Mouse (Mus musculus) MEL (cell line): ENCODE results near the gene Hmbs. TPM values are rescaled to one million over a fixed set of nuclear protein-coding genes. Genes with fewer than 3 reads are reported as not detected.

Experiments
- DNase-seq: peaks from one replicate; pipeline ENCODE4 v3.0.0; 2011; ENCODE audit warnings: low read depth, low spot score
- H3K27ac ChIP-seq: 2 replicates; pipeline ENCODE4 v1.5.1; 2012; ENCODE audit warnings: low read depth, mild to moderate bottlenecking, control low read depth, low read length, moderate library complexity; ENCODE audit not compliant: control insufficient read depth
- H3K27me3 ChIP-seq, 2 experiments: fragments of 150-350 bp in 1 of 2; sonication (generic) in 1 of 2; 2 replicates each; pipeline ENCODE4 v1.6.1; 2012; ENCODE audit warnings: low read length in 2 of 2, mild to moderate bottlenecking in 2 of 2, improper control_type of control experiment in 1 of 2, moderate library complexity in 1 of 2; ENCODE audit not compliant: insufficient read depth in 2 of 2, control insufficient read depth in 1 of 2
- H3K36me3 ChIP-seq, 2 experiments: 2 replicates each; pipeline ENCODE4 v1.6.1; 2012 to 2014; ENCODE audit warnings: low read length in 2 of 2, improper control_type of control experiment in 1 of 2, inconsistent platforms in 1 of 2, mild to moderate bottlenecking in 1 of 2; ENCODE audit not compliant: insufficient read depth in 2 of 2, control insufficient read depth in 1 of 2
- H3K4me1 ChIP-seq, 2 experiments: fragments of 150-350 bp in 1 of 2; sonication (generic) in 1 of 2; 2 replicates each; pipeline ENCODE4 v1.6.1; 2012; ENCODE audit warnings: low read length in 2 of 2, improper control_type of control experiment in 1 of 2, mild to moderate bottlenecking in 1 of 2; ENCODE audit not compliant: insufficient read depth in 2 of 2, control insufficient read depth in 1 of 2
- H3K4me3 ChIP-seq, 2 experiments: fragments of 150-350 bp in 1 of 2; sonication (generic) in 1 of 2; 2 replicates each; pipeline ENCODE4 v1.5.1; 2012; ENCODE audit warnings: low read depth in 2 of 2, low read length in 2 of 2, mild to moderate bottlenecking in 2 of 2, moderate library complexity in 2 of 2, control low read depth in 1 of 2, improper control_type of control experiment in 1 of 2; ENCODE audit not compliant: control insufficient read depth in 1 of 2, insufficient read depth in 1 of 2
- H3K79me2 ChIP-seq: 2 replicates; pipeline ENCODE4 v1.6.1; 2012; ENCODE audit warnings: mild to moderate bottlenecking, low read length, moderate library complexity; ENCODE audit not compliant: control insufficient read depth, poor library complexity, insufficient read depth
- H3K9ac ChIP-seq: 2 replicates; pipeline ENCODE4 v1.6.1; 2012; ENCODE audit warnings: low read depth, mild to moderate bottlenecking, control low read depth, low read length, moderate library complexity; ENCODE audit not compliant: control insufficient read depth, poor library complexity, severe bottlenecking
- H3K9me3 ChIP-seq: fragments of 150-350 bp; sonication (generic); replicated peaks from 2 replicates; pipeline ENCODE4 v1.6.1; 2012; ENCODE audit warnings: mild to moderate bottlenecking, low read length, improper control_type of control experiment, moderate library complexity; ENCODE audit not compliant: insufficient read depth
- BHLHE40 ChIP-seq: IDR thresholded peaks from 2 replicates; pipeline ENCODE4 v1.6.1; 2012; ENCODE audit warnings: low read depth, mild to moderate bottlenecking, inconsistent platforms, low read length, improper control_type of control experiment, borderline replicate concordance
- CHD1 ChIP-seq: IDR thresholded peaks from 2 replicates; pipeline ENCODE4 v1.6.1; 2012; ENCODE audit warnings: low read depth, mild to moderate bottlenecking, inconsistent platforms, low read length, improper control_type of control experiment
- CHD2 ChIP-seq: IDR thresholded peaks from 2 replicates; pipeline ENCODE4 v1.6.1; 2011; ENCODE audit warnings: low read length, improper control_type of control experiment
- CTCF ChIP-seq, 3 experiments: IDR thresholded peaks in 2 of 3; conservative IDR thresholded peaks in 1 of 3; 2 replicates each; pipeline ENCODE4 v1.5.1; 2011 to 2012; ENCODE audit warnings: low read length in 3 of 3, low read depth in 2 of 3, mild to moderate bottlenecking in 2 of 3, improper control_type of control experiment in 1 of 3, inconsistent platforms in 1 of 3, mixed read lengths in 1 of 3, moderate library complexity in 1 of 3; ENCODE audit not compliant: control insufficient read depth in 1 of 3, insufficient read depth in 1 of 3, poor library complexity in 1 of 3, severe bottlenecking in 1 of 3
- E2F4 ChIP-seq: IDR thresholded peaks from 2 replicates; pipeline ENCODE4 v1.6.1; 2011; ENCODE audit warnings: low read depth, low read length, improper control_type of control experiment, borderline replicate concordance
- EP300 ChIP-seq, 2 experiments: IDR thresholded peaks; 2 replicates each; pipeline ENCODE4 v1.6.1; 2011; ENCODE audit warnings: improper control_type of control experiment in 2 of 2, low read length in 2 of 2, low read depth in 1 of 2, mild to moderate bottlenecking in 1 of 2
- MAFK ChIP-seq: IDR thresholded peaks from 2 replicates; pipeline ENCODE4 v1.6.1; 2011; ENCODE audit warnings: low read depth, mild to moderate bottlenecking, low read length, improper control_type of control experiment, borderline replicate concordance
- MAX ChIP-seq: IDR thresholded peaks from 2 replicates; pipeline ENCODE4 v1.6.1; 2011; ENCODE audit warnings: low read length, improper control_type of control experiment
- MEF2A ChIP-seq: IDR thresholded peaks from 2 replicates; pipeline ENCODE4 v1.6.1; 2014; ENCODE audit warnings: low read depth, mild to moderate bottlenecking, inconsistent platforms, low read length, improper control_type of control experiment; ENCODE audit not compliant: poor library complexity, insufficient replicate concordance, severe bottlenecking; ENCODE audit errors: extremely low read depth
- NELFE ChIP-seq: IDR thresholded peaks from 2 replicates; pipeline ENCODE4 v1.6.1; 2011; ENCODE audit warnings: low read depth, low read length, improper control_type of control experiment
- NRF1 ChIP-seq: IDR thresholded peaks from 2 replicates; pipeline ENCODE4 v1.6.1; 2014; ENCODE audit warnings: low read depth, mild to moderate bottlenecking, inconsistent platforms, low read length, improper control_type of control experiment, moderate library complexity; ENCODE audit not compliant: poor library complexity, insufficient read depth, severe bottlenecking
- POLR2AphosphoS2 ChIP-seq: IDR thresholded peaks from 2 replicates; pipeline ENCODE4 v1.6.1; 2011; ENCODE audit warnings: low read length, improper control_type of control experiment
- RAD21 ChIP-seq: IDR thresholded peaks from 2 replicates; pipeline ENCODE4 v1.6.1; 2011; ENCODE audit warnings: mild to moderate bottlenecking, low read depth, low read length, improper control_type of control experiment
- SIN3A ChIP-seq: IDR thresholded peaks from 2 replicates; pipeline ENCODE4 v1.6.1; 2012; ENCODE audit warnings: low read length, improper control_type of control experiment, inconsistent platforms
- TCF12 ChIP-seq: IDR thresholded peaks from 2 replicates; pipeline ENCODE4 v1.6.1; 2014; ENCODE audit warnings: low read depth, mild to moderate bottlenecking, inconsistent platforms, low read length, improper control_type of control experiment, moderate library complexity
- UBTF ChIP-seq: IDR thresholded peaks from 2 replicates; pipeline ENCODE4 v1.6.1; 2012; ENCODE audit warnings: low read depth, mild to moderate bottlenecking, inconsistent platforms, low read length, improper control_type of control experiment, moderate library complexity, borderline replicate concordance; ENCODE audit not compliant: insufficient read depth
- USF2 ChIP-seq, 2 experiments: IDR thresholded peaks; 2 replicates each; pipeline ENCODE4 v1.6.1; 2011 to 2012; ENCODE audit warnings: improper control_type of control experiment in 2 of 2, low read length in 2 of 2, borderline replicate concordance in 1 of 2, inconsistent platforms in 1 of 2, low read depth in 1 of 2, mild to moderate bottlenecking in 1 of 2; ENCODE audit not compliant: insufficient read depth in 1 of 2
- ZC3H11A ChIP-seq: IDR thresholded peaks from 2 replicates; pipeline ENCODE4 v1.6.1; 2012; ENCODE audit warnings: low read depth, mild to moderate bottlenecking, inconsistent platforms, low read length, improper control_type of control experiment
- ZKSCAN1 ChIP-seq: IDR thresholded peaks from 2 replicates; pipeline ENCODE4 v1.6.1; 2012; ENCODE audit warnings: low read depth, mild to moderate bottlenecking, inconsistent platforms, low read length, improper control_type of control experiment, moderate library complexity
- polyA plus RNA-seq, 2 experiments: library from polyadenylated mRNA; stranded (reverse) in 1 of 2; unstranded in 1 of 2; fragments of >175 nt in 1 of 2; fragments of >200 nt in 1 of 2; gene quantifications; 2 replicates each; pipeline versions ENCODE4 v1.2.1 to v1.2.4; 2012; ENCODE audit warnings: low replicate concordance in 2 of 2, low read depth in 1 of 2; ENCODE audit not compliant: insufficient read length in 2 of 2, insufficient read depth in 1 of 2, missing spikeins in 1 of 2
- total RNA-seq: library from RNA; depleted of rRNA; stranded (reverse); fragments of 300-350 nt; gene quantifications from 2 replicates; pipeline ENCODE4 v1.2.3, GENCODE M21; 2012

Gene Hmbs
- total and polyA plus RNA-seq, 3 experiments = 138 to 145 TPM; not detected in 1

GRCm38 (mm10) chr9:44334396-44335330, 9.4 kb downstream of the Hmbs start, which contains the start of gene H2afx (continued):
- peak; percentile 33; the same call in 1 of the 2 replicates for TF ChIP-seq MAX
- peak; percentile 87; the same call in 1 of the 2 replicates for TF ChIP-seq SIN3A
- no peak for TF ChIP-seq ZKSCAN1
- TF ChIP-seq E2F4 = peak; percentile 100
- TF ChIP-seq UBTF = peak; percentile 98
- no peak for TF ChIP-seq MEF2A
- peak in 1 of 2 experiments; percentile 71; a peak in 1 of 4 replicates for TF ChIP-seq EP300 (IDR thresholded peaks at IDR 0.05; ENCODE audit: low read depth in 1 of 2, low read length in 2 of 2)
- no peak for TF ChIP-seq RAD21
- TF ChIP-seq ZC3H11A = no peak
- no peak for TF ChIP-seq CHD2
- TF ChIP-seq NELFE = peak; percentile 100
- peak; percentile 62 for TF ChIP-seq TCF12
- TF ChIP-seq CTCF (IDR thresholded peaks at IDR 0.05 in 2 of 3, conservative IDR thresholded peaks at IDR 0.05 in 1 of 3; ENCODE audit: control insufficient read depth in 1 of 3, insufficient read depth in 1 of 3, low read depth in 2 of 3, low read length in 3 of 3, poor library complexity in 1 of 3, severe bottlenecking in 1 of 3) = peak in 1 of 3 experiments; percentile 27; a peak in 1 of 6 replicates
- TF ChIP-seq CHD1 = no peak; the same call in none of the 2 replicates
- peak; percentile 100 for TF ChIP-seq POLR2AphosphoS2
- TF ChIP-seq, all 39 proteins: peak for 17

GRCm38 (mm10) chr9:44332918-44333638, 10.9 kb downstream of the Hmbs start:
- H3K27me3 ChIP-seq = no peaks in the 10 kb centered on the region
- no peaks in the 10 kb centered on the region for H3K9me3 ChIP-seq
- peaks cover 24% of the 10 kb centered on the region for H3K79me2 ChIP-seq
- peaks cover 0 to 3% of the 10 kb centered on the region in 2 experiments; a peak in 1 of 4 replicates for H3K4me1 ChIP-seq
- no peak overlapping the region for H3K27ac ChIP-seq
- H3K36me3 ChIP-seq = peaks cover 0 to 6% of the 10 kb centered on the region in 2 experiments; a peak in 3 of 4 replicates
- TF ChIP-seq CHD1 = no peak
- TF ChIP-seq MAFK = no peak
- TF ChIP-seq USF2 (IDR thresholded peaks at IDR 0.05; ENCODE audit: borderline replicate concordance in 1 of 2, insufficient read depth in 1 of 2, low read depth in 1 of 2, low read length in 2 of 2) = no peak
- TF ChIP-seq MAX = peak; percentile 41; the same call in 1 of the 2 replicates
- no peak for TF ChIP-seq SIN3A
- TF ChIP-seq NRF1 = no peak
- no peak for TF ChIP-seq BHLHE40
- no peak for DNase-seq
- H3K9ac ChIP-seq = no peak overlapping the region
- H3K4me3 ChIP-seq = no peak overlapping the region
